Mouse (Mus musculus): ENCODE data around the gene Siglec1.

GRCm38 (mm10) chr2:131061607-131062006 is 25.0 kb downstream of the Siglec1 start:
- TF ChIP-seq CTCF (IDR thresholded peaks at IDR 0.05; ENCODE audit: low read depth) (no peak), EP300 (IDR thresholded peaks at IDR 0.05; ENCODE audit: low read depth) (no peak)
